Mouse (Mus musculus) layer of hippocampus, adult 18-20 months (tissue): ENCODE measurements around the gene Ppp6r2. TPM values are rescaled to one million over a fixed set of nuclear protein-coding genes. Genes with fewer than 3 reads are reported as not detected.

Source experiments
- microRNA-seq, 2 experiments: library from miRNA; unstranded; fragments of <30 nt; microRNA quantifications; one replicate each; pipeline ENCODE4 v1.2.0; 2021
- total RNA-seq, 2 experiments: library from RNA; stranded (reverse); gene quantifications; 2 replicates each; pipeline ENCODE4 v1.2.3; 2021

Ppp6r2 gene
- total RNA-seq, 2 experiments from 2014 or later, result 157 to 166 TPM

Small RNA genes lying within 50 kb of the gene (microRNA-seq; reads per million reads assigned to microRNA genes)
- gene Mir6958, result 1.5 to 2.9 reads per million in 2 experiments
- 6.7 to 9.8 reads per million in 2 experiments for gene Mir6959
- 0.25 to 0.78 reads per million in 2 experiments for gene Mir7118

Other genes with a start within 250 kb of the Ppp6r2 start
- 100 to 1,000 TPM; 122 TPM for gene Mlc1, start 232.5 kb upstream of the Ppp6r2 start, total RNA-seq
- gene Mov10l1, start 228.6 kb upstream of the Ppp6r2 start, total RNA-seq, result not detected
- 100 to 1,000 TPM; 154 to 158 TPM for gene Panx2, start 151.8 kb upstream of the Ppp6r2 start, total RNA-seq
- 10 to 100 TPM; 20.7 to 23.8 TPM for gene Trabd, start 136.4 kb upstream of the Ppp6r2 start, total RNA-seq
- 10 to 100 TPM; 19.3 to 21.1 TPM for gene Selenoo, start 122.5 kb upstream of the Ppp6r2 start, total RNA-seq
- gene Tubgcp6, start 88.4 kb upstream of the Ppp6r2 start, total RNA-seq, result 10 to 100 TPM; 29.5 to 30.4 TPM
- gene Hdac10, start 82.9 kb upstream of the Ppp6r2 start, total RNA-seq, result 10 to 100 TPM; 12.4 to 12.5 TPM
- gene Mapk12, start 70.8 kb upstream of the Ppp6r2 start, total RNA-seq, result 1 to 10 TPM; 4.8 to 5.4 TPM
- gene Mapk11, start 61.9 kb upstream of the Ppp6r2 start, total RNA-seq, result 10 to 100 TPM; 19.2 to 21.2 TPM
- gene Plxnb2, start 30.8 kb upstream of the Ppp6r2 start, total RNA-seq, result 10 to 100 TPM; 46.4 to 55.0 TPM
- 10 to 100 TPM; 34.8 to 39.1 TPM for gene Dennd6b, start 15.1 kb upstream of the Ppp6r2 start, total RNA-seq
- 100 to 1,000 TPM; 304 to 307 TPM for gene Sbf1, start 103.8 kb downstream of the Ppp6r2 start, total RNA-seq
- not detected for gene Adm2, start 111.2 kb downstream of the Ppp6r2 start, total RNA-seq
- gene Miox, start 122.8 kb downstream of the Ppp6r2 start, total RNA-seq, result not detected
- 10 to 100 TPM; 16.6 to 18.6 TPM for gene Lmf2, start 144.1 kb downstream of the Ppp6r2 start, total RNA-seq
- gene Ncaph2, start 144.2 kb downstream of the Ppp6r2 start, total RNA-seq, result 100 to 1,000 TPM; 101 to 103 TPM
- gene Sco2, start 162.3 kb downstream of the Ppp6r2 start, total RNA-seq, result 10 to 100 TPM; 28.1 to 34.0 TPM
- gene Tymp, start 165.5 kb downstream of the Ppp6r2 start, total RNA-seq, result 1 to 10 TPM; 1.4 to 1.5 TPM
- gene Odf3b, start 167.7 kb downstream of the Ppp6r2 start, total RNA-seq, result 1 to 10 TPM; 3.2 to 4.3 TPM
- under 1 TPM; 0.32 to 0.51 TPM for gene Klhdc7b, start 173.4 kb downstream of the Ppp6r2 start, total RNA-seq
- not detected for gene Syce3, start 198.9 kb downstream of the Ppp6r2 start, total RNA-seq
- 1 to 10 TPM; 1.2 to 2.2 TPM for gene Cpt1b, start 214.3 kb downstream of the Ppp6r2 start, total RNA-seq
- gene C730034F03Rik, start 218.0 kb downstream of the Ppp6r2 start, total RNA-seq, result 1 to 10 TPM; 2.2 to 3.4 TPM
- under 1 TPM in 1 of 2 experiments, not detected in 1; 0.42 TPM for gene Gm44502, start 218.1 kb downstream of the Ppp6r2 start, total RNA-seq
- gene Chkb, start 218.4 kb downstream of the Ppp6r2 start, total RNA-seq, result 10 to 100 TPM; 40.5 to 41.1 TPM
- 100 to 1,000 TPM; 266 to 269 TPM for gene Mapk8ip2, start 242.4 kb downstream of the Ppp6r2 start, total RNA-seq